Mouse (Mus musculus) heart, postnatal 10 days (tissue): ENCODE data around the gene Lhfpl5. TPM values are rescaled to one million over a fixed set of nuclear protein-coding genes. Genes with fewer than 3 reads are reported as not detected.
"Not testable (repeated sequence)": the region's sequence is repeated elsewhere in the genome, so short reads cannot be mapped to it uniquely, and the experiment has no call there.

Experiments
- DNase-seq, 2 experiments: peaks; one replicate each; pipeline ENCODE4 v3.0.0; 2021
- intact Hi-C: fragments of 180-260 bp; cut with DNase I; formaldehyde crosslinking; loops from one replicate; pipeline ENCODE4 v1.15.1; 2025
- total RNA-seq, 2 experiments: library from RNA; stranded (reverse); gene quantifications; 2 replicates each; pipeline ENCODE4 v1.2.3; 2021

Lhfpl5 gene
- total RNA-seq = not detected

GRCm38 (mm10) chr17:28575244-28576125 lies at the start of gene Lhfpl5:
Lhfpl5 (plus strand) TSS chr17:28575641.
- DNase-seq = peak; percentile 39 to 60
- intact Hi-C loops = no loop called here

GRCm38 (mm10) chr17:28527184-28528042 lies 48.0 kb upstream of the Lhfpl5 start:
- no peak for DNase-seq
- intact Hi-C loops = loop anchor here (1.0 to 10.0 kb wide), 3 partner anchors 120 to 303 kb away; no protein-coding TSS in a partner anchor

GRCm38 (mm10) chr17:28528043-28528351 lies 47.4 kb upstream of the Lhfpl5 start:
- intact Hi-C loops = loop anchor here (1.0 to 10.0 kb wide), 3 partner anchors 121 to 303 kb away; no protein-coding TSS in a partner anchor
- peak; percentile 91 to 93 for DNase-seq

GRCm38 (mm10) chr17:28529116-28529515 lies 46.3 kb upstream of the Lhfpl5 start:
- intact Hi-C loops = loop anchor here (10.0 kb wide), 1 partner anchor 304 kb away; no protein-coding TSS in a partner anchor
- no peak for DNase-seq

- intact Hi-C loops = no loop called here
- no peak for DNase-seq
Measured at GRCm38 (mm10) chr17:28530506-28530905, 44.9 kb upstream of the Lhfpl5 start, which contains the start of gene Armc12. Armc12 (plus strand) TSS chr17:28530806.

GRCm38 (mm10) chr17:28531946-28532345 lies 43.5 kb upstream of the Lhfpl5 start:
- DNase-seq = no peak
- intact Hi-C loops = no loop called here

- intact Hi-C loops = no loop called here
Measured at GRCm38 (mm10) chr17:28532557-28532956, 42.9 kb upstream of the Lhfpl5 start.

GRCm38 (mm10) chr17:28533327-28533726 lies 42.1 kb upstream of the Lhfpl5 start:
- no peak for DNase-seq
- intact Hi-C loops = no loop called here

More at GRCm38 (mm10) chr17:28532557-28532956, 42.9 kb upstream of the Lhfpl5 start:
- no peak for DNase-seq

- no peak for DNase-seq
- intact Hi-C loops = no loop called here
Measured at GRCm38 (mm10) chr17:28537881-28538280, 37.6 kb upstream of the Lhfpl5 start.

GRCm38 (mm10) chr17:28546925-28547324 lies 28.5 kb upstream of the Lhfpl5 start:
- DNase-seq = peak in 1 of 2 experiments; percentile 35
- intact Hi-C loops = loop anchor here (2.0 kb wide), 1 partner anchor 104 kb away; no protein-coding TSS in a partner anchor

- intact Hi-C loops = no loop called here
- no peak for DNase-seq
Measured at GRCm38 (mm10) chr17:28548550-28548949, 26.9 kb upstream of the Lhfpl5 start.

- intact Hi-C loops = no loop called here
- no peak for DNase-seq
Measured at GRCm38 (mm10) chr17:28549111-28549510, 26.3 kb upstream of the Lhfpl5 start, which contains the start of gene Clpsl2. Clpsl2 (plus strand) TSS chr17:28549411.

GRCm38 (mm10) chr17:28553040-28553793 lies 22.2 kb upstream of the Lhfpl5 start:
- intact Hi-C loops = no loop called here
- DNase-seq = peak; percentile 73 to 84

- DNase-seq, intact Hi-C loops: not testable (repeated sequence)
Measured at GRCm38 (mm10) chr17:28554021-28554420, 21.4 kb upstream of the Lhfpl5 start.

- DNase-seq = no peak
- intact Hi-C loops = no loop called here
Measured at GRCm38 (mm10) chr17:28556635-28557396, 18.6 kb upstream of the Lhfpl5 start.

GRCm38 (mm10) chr17:28557772-28558171 lies 17.7 kb upstream of the Lhfpl5 start:
- intact Hi-C loops = no loop called here
- no peak for DNase-seq

GRCm38 (mm10) chr17:28560598-28560997 lies 14.8 kb upstream of the Lhfpl5 start, which contains the start of gene Clps:
Clps (minus strand) TSS chr17:28560766.
- intact Hi-C loops = no loop called here

GRCm38 (mm10) chr17:28561613-28562012 lies 13.8 kb upstream of the Lhfpl5 start:
- DNase-seq = no peak
- intact Hi-C loops = no loop called here

More at GRCm38 (mm10) chr17:28560598-28560997, 14.8 kb upstream of the Lhfpl5 start, which contains the start of gene Clps:
- no peak for DNase-seq

GRCm38 (mm10) chr17:28565181-28565580 lies 10.3 kb upstream of the Lhfpl5 start:
- intact Hi-C loops = no loop called here
- no peak for DNase-seq
